Mouse (Mus musculus) kidney, adult 2 months (tissue): ENCODE results near the gene Tmem167b. TPM values are rescaled to one million over a fixed set of nuclear protein-coding genes. Genes with fewer than 3 reads are reported as not detected.
A peak's percentile ranks its signal among the peaks of the same experiment; 100 is the strongest.

Source experiments
- DNase-seq: peaks from one replicate; pipeline ENCODE4 v3.0.0; 2021
- H3K27ac ChIP-seq: fragments of 200-500 bp; 2 replicates; pipeline ENCODE4 v1.5.1; 2012; ENCODE audit warnings: low read depth, low read length, control low read depth, inconsistent platforms; ENCODE audit not compliant: insufficient read depth
- H3K27me3 ChIP-seq: fragments of 200-500 bp; replicated peaks from 2 replicates; pipeline ENCODE4 v1.6.1; 2012; ENCODE audit warnings: mild to moderate bottlenecking, moderate library complexity, low read length, inconsistent platforms; ENCODE audit not compliant: control insufficient read depth, insufficient read depth
- H3K36me3 ChIP-seq: fragments of 200-500 bp; 2 replicates; pipeline ENCODE4 v1.6.1; 2012; ENCODE audit warnings: mild to moderate bottlenecking, moderate library complexity, low read length, inconsistent platforms; ENCODE audit not compliant: control insufficient read depth, insufficient read depth
- H3K4me1 ChIP-seq: fragments of 200-500 bp; 2 replicates; pipeline ENCODE4 v1.6.1; 2011; ENCODE audit warnings: low read length; ENCODE audit not compliant: control insufficient read depth, insufficient read depth
- H3K4me3 ChIP-seq: fragments of 200-500 bp; 2 replicates; pipeline ENCODE4 v1.5.1; 2011; ENCODE audit warnings: mild to moderate bottlenecking, low read depth, low read length, control low read depth; ENCODE audit not compliant: insufficient read depth
- CTCF ChIP-seq: fragments of 200-500 bp; conservative IDR thresholded peaks from 2 replicates; pipeline ENCODE4 v1.5.1; 2011; ENCODE audit warnings: low read depth, mild to moderate bottlenecking, control low read depth, low read length, moderate library complexity, mixed read lengths; ENCODE audit not compliant: insufficient read depth, insufficient read length
- POLR2A ChIP-seq: fragments of 200-500 bp; IDR thresholded peaks from one replicate; pipeline ENCODE4 v1.6.1; 2011; ENCODE audit warnings: low read depth, low read length, control low read depth
- WGBS: fragments of 180-500 bp; shearing (Covaris S2); methylation state at CpG from one replicate; pipeline ENCODE4 v1.1.7; 2018; 5-methylcytosine and 5-hydroxymethylcytosine counted together
- polyA plus RNA-seq: library from polyadenylated mRNA; depleted of rRNA; stranded (reverse); fragments of >200 nt; gene quantifications from 2 replicates; pipeline ENCODE4 v1.2.3, GENCODE M21; 2012

Gene Tmem167b
- polyA plus RNA-seq, 1 experiment, result 7.5 TPM

DNA sequence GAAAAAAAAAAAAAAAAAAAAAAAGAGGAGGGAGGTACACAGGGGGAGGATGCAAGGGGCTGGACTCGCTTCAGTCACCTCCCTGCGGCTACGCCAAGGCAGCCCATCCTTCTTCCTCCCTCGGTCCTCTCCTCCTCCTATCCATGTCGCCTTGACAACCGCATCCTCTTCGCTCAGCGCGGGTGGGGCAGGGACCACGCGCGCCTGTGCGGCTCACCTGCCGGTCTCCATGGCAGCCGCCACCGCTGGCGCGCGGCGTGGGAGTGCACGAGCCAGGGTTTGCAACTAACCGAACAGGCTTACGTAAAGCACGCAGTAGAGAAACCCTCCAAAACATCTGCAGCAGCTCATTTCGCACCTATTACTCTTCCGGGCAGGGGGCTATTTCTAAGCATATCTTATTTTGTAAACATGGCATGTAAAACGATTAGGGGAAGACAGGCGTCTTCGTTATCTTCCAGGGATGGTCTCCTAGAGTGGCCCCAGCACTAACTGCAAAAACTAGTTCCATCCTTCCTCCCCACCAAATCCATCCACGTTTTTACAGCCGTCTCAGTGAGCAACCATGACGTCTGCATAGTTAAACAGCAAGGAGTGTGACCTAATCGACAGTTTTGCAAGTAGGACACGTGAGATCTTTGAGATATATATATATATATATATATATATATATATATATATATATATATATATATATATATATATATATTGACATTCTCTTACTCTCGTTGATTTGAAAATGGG lies 25.6 kb downstream of the Tmem167b start, which contains the start of gene 5330417C22Rik:
Gene 5330417C22Rik (minus strand): TSS at position 20 of the 744 bp plus-strand sequence.
- Histone ChIP-seq H3K27me3 (no peaks in the 10 kb centered on the region), H3K36me3 (no peaks in the 10 kb centered on the region), H3K4me3 (peak within 1 kb of the TSS; percentile 31), H3K27ac (no peak within 1 kb of the TSS), H3K4me1 (no peaks in the 10 kb centered on the region)
- WGBS, result 2% methylated on average over 35 of the region's 35 CpGs
- DNase-seq, result peak; percentile 17
- TF ChIP-seq CTCF, result no peak
- no peak for TF ChIP-seq POLR2A

GRCm38 (mm10) chr3:108535896-108536516 lies 26.3 kb downstream of the Tmem167b start:
- no peak for DNase-seq
- no peak overlapping the region for H3K27ac ChIP-seq
- no peak overlapping the region for H3K4me3 ChIP-seq
- no peaks in the 10 kb centered on the region for H3K36me3 ChIP-seq
- H3K27me3 ChIP-seq, result no peaks in the 10 kb centered on the region
- 16% methylated on average over 15 of the region's 15 CpGs for WGBS
- no peaks in the 10 kb centered on the region for H3K4me1 ChIP-seq
- no peak for TF ChIP-seq POLR2A
- no peak for TF ChIP-seq CTCF

DNA sequence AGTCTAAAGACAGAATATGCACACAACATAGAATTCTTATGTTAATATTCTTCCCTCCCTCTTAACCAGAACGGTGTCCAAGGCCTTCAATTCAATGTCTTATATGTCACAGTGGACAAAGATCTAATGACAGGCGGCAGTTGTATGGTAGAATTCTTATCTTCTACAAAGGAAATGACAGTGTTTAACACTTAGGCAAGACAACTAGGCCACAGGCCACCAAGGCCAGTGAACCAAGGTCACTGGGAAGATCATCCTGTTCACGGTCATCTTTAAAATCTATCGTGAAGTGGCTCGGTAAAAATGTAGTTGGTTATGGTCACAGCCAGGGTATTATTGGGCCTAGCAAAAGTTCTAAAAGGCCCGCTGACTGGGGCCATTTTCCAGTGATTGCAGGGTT lies 28.3 kb downstream of the Tmem167b start, which contains the start of gene 1700013F07Rik:
Gene 1700013F07Rik (plus strand): TSS at position 200 of the 400 bp plus-strand sequence.
- TF ChIP-seq CTCF, result no peak
- TF ChIP-seq POLR2A, result no peak
- Histone ChIP-seq H3K27me3 (no peaks in the 10 kb centered on the region), H3K36me3 (no peaks in the 10 kb centered on the region), H3K27ac (no peak within 1 kb of the TSS), H3K4me3 (no peak within 1 kb of the TSS), H3K4me1 (no peaks in the 10 kb centered on the region)
- DNase-seq, result no peak
- 95% methylated on average over 6 of the region's 6 CpGs for WGBS

GRCm38 (mm10) chr3:108533114-108533885 lies 29.0 kb downstream of the Tmem167b start:
- Histone ChIP-seq H3K27ac (no peak overlapping the region), H3K4me1 (no peaks in the 10 kb centered on the region), H3K4me3 (no peak overlapping the region), H3K27me3 (no peaks in the 10 kb centered on the region), H3K36me3 (no peaks in the 10 kb centered on the region)
- TF ChIP-seq CTCF, result no peak
- no peak for TF ChIP-seq POLR2A
- DNase-seq, result peak; percentile 56
- 50% methylated on average over 9 of the region's 9 CpGs for WGBS

DNA sequence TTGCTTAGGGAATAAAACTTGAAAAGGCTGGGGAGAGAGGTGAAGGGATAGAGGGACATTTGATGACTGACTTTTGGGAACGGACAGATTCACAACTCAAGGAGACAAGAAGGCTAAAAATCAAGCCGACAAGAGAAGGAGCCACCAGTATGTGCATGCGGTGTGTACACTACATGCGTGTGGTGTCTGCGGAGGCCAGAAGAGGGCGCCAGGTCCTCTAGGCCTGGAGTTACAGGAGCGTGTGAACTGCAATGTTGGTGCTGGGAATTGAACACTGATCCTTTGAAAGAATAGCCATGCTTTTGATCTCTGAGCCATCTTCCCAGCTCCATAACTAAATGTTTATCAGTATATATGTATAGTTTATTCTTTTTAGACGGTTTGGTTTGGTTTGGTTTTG lies 33.8 kb downstream of the Tmem167b start:
- H3K36me3 ChIP-seq, result no peaks in the 10 kb centered on the region
- no peaks in the 10 kb centered on the region for H3K4me1 ChIP-seq
- H3K27me3 ChIP-seq, result no peaks in the 10 kb centered on the region
- 96% methylated on average over 8 of the region's 8 CpGs for WGBS
- H3K4me3 ChIP-seq, result no peak overlapping the region
- TF ChIP-seq POLR2A, result no peak
- no peak for TF ChIP-seq CTCF
- no peak overlapping the region for H3K27ac ChIP-seq
- DNase-seq, result no peak

DNA sequence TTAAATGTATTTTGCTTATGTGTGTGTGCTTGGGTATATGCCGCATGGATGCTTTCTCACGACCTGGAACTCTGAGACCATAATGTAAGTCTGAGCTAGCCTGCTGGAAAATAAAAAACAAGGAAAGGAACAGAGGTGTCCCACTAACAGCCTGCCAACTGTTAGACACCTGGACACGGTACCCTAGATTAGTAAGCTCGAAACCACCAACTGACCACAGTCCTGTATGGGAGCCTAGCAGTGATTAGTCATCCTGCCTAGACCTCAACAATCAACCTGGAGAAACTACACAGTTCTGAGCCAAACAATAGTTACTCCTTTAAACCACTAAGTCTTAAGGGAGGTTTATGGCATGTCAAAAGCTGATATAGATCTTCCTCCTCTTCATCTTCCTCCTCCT lies 38.9 kb downstream of the Tmem167b start:
- H3K27ac ChIP-seq, result no peak overlapping the region
- 82% methylated on average over 4 of the region's 4 CpGs for WGBS
- no peaks in the 10 kb centered on the region for H3K4me1 ChIP-seq
- no peaks in the 10 kb centered on the region for H3K36me3 ChIP-seq
- no peak for DNase-seq
- H3K27me3 ChIP-seq, result no peaks in the 10 kb centered on the region
- TF ChIP-seq POLR2A, result no peak
- no peak for TF ChIP-seq CTCF
- no peak overlapping the region for H3K4me3 ChIP-seq

DNA sequence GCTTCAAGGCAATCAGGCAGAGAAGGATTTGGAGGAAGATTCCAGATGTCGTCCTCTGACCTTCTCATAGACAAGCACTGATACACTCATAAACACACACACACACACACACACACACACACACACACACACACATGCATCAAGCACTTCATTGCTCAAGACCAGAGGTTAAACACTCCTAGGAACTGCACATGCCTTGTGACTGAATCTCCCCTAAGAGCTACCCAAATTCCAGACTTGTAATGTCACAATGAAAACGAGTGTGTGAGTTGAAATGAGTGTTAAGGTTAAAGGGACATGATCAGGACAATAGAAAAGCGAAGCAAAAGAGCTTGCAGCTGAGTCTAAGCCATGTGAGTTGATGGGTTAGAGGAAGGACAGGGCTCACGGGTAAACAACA lies 44.0 kb downstream of the Tmem167b start:
- no peaks in the 10 kb centered on the region for H3K36me3 ChIP-seq
- no peaks in the 10 kb centered on the region for H3K27me3 ChIP-seq
- 51% methylated on average over 4 of the region's 4 CpGs for WGBS
- H3K4me1 ChIP-seq, result no peaks in the 10 kb centered on the region
- H3K27ac ChIP-seq, result no peak overlapping the region
- DNase-seq, result no peak
- H3K4me3 ChIP-seq, result no peak overlapping the region
- TF ChIP-seq CTCF (no peak), POLR2A (no peak)
